Mouse (Mus musculus) liver, embryonic 12.5 days (tissue): ENCODE measurements around the gene Krt25. TPM values are rescaled to one million over a fixed set of nuclear protein-coding genes. Genes with fewer than 3 reads are reported as not detected.

ENCODE experiments used
- ATAC-seq: fragments of 200-750 bp; cut with Nextera tagmentation; 2 replicates; pipeline ENCODE4 v1.8.0; 2017; ENCODE audit warnings: moderate number of reproducible peaks, mild to moderate bottlenecking, moderate library complexity
- H3K27ac ChIP-seq: fragments of 300-500 bp; sonication (generic); 2 replicates; pipeline ENCODE4 v1.5.1; 2016; ENCODE audit warnings: mild to moderate bottlenecking
- H3K27me3 ChIP-seq: fragments of 300-500 bp; sonication (generic); replicated peaks from 2 replicates; pipeline ENCODE4 v1.6.1; 2016; ENCODE audit warnings: mild to moderate bottlenecking, moderate library complexity
- H3K36me3 ChIP-seq: fragments of 300-500 bp; sonication (generic); 2 replicates; pipeline ENCODE4 v1.6.1; 2016; ENCODE audit warnings: mild to moderate bottlenecking, moderate library complexity
- H3K4me1 ChIP-seq: fragments of 300-500 bp; sonication (generic); 2 replicates; pipeline ENCODE4 v1.6.1; 2016
- H3K4me2 ChIP-seq: fragments of 300-500 bp; sonication (generic); 2 replicates; pipeline ENCODE4 v1.6.1; 2016; ENCODE audit warnings: mild to moderate bottlenecking, moderate library complexity
- H3K4me3 ChIP-seq: fragments of 300-500 bp; sonication (generic); 2 replicates; pipeline ENCODE4 v1.5.1; 2016; ENCODE audit warnings: mild to moderate bottlenecking, moderate library complexity
- H3K9ac ChIP-seq: fragments of 300-500 bp; sonication (generic); 2 replicates; pipeline ENCODE4 v1.6.1; 2016; ENCODE audit warnings: mild to moderate bottlenecking, moderate library complexity
- H3K9me3 ChIP-seq: fragments of 300-500 bp; sonication (generic); replicated peaks from 2 replicates; pipeline ENCODE4 v1.6.1; 2016; ENCODE audit warnings: mild to moderate bottlenecking, moderate library complexity
- WGBS: fragments of 180-500 bp; shearing (Covaris S2); methylation state at CpG from one replicate; pipeline ENCODE4 v1.1.7; 2016; ENCODE audit not compliant: insufficient replicate concordance; 5-methylcytosine and 5-hydroxymethylcytosine counted together
- polyA plus RNA-seq: library from polyadenylated mRNA; unstranded; fragments of >200 nt; fragmentation: Nextera tagmentation; extraction: Ambion mirVana; gene quantifications from 2 replicates; pipeline ENCODE4 v1.2.1, GENCODE M21; 2016

Gene Krt25
- polyA plus RNA-seq, 1 experiment from 2014 or later: not detected

GRCm38 (mm10) chr11:99319127-99319526, 3.6 kb downstream of the Krt25 start:
- no peak for ATAC-seq
- Histone ChIP-seq H3K27ac (no peak overlapping the region), H3K4me3 (no peak overlapping the region), H3K36me3 (no peaks in the 10 kb centered on the region), H3K27me3 (0 out of 2 replicates have a peak, but pooled peaks cover 3% of the 10 kb centered on the region), H3K9ac (no peak overlapping the region), H3K4me1 (no peaks in the 10 kb centered on the region), H3K9me3 (no peaks in the 10 kb centered on the region), H3K4me2 (no peak overlapping the region)
- WGBS: 61% methylated on average over 9 of the region's 9 CpGs

- Histone ChIP-seq H3K4me2 (no peak overlapping the region), H3K9me3 (no peaks in the 10 kb centered on the region), H3K27me3 (0 out of 2 replicates have a peak, but pooled peaks cover 3% of the 10 kb centered on the region), H3K4me3 (no peak overlapping the region), H3K27ac (no peak overlapping the region), H3K9ac (no peak overlapping the region), H3K4me1 (no peaks in the 10 kb centered on the region), H3K36me3 (no peaks in the 10 kb centered on the region)
- WGBS: 64% methylated on average over 8 of the region's 8 CpGs
- ATAC-seq: no peak
Observed at GRCm38 (mm10) chr11:99316543-99316942, 6.2 kb downstream of the Krt25 start.

DNA sequence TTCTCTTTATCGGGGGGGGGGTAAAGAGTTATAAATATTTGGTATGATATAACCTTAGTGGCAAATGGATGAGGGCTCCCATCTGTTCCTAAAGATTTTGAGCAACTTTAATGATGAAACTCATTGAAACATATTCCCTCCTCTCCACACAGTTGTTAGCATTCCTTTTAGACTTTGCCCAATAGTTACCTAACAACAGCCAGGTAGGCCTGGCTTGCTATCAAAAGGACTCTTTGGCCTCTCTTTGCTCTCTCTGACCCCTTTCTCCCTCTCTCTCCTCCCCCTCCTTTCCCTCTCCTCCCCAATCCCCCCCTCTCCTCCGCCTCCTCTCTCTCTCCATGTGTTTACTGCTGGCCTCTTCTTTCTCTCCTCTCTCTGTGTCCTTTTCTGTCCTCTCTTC, 8.2 kb downstream of the Krt25 start:
- Histone ChIP-seq H3K9me3 (no peaks in the 10 kb centered on the region), H3K4me2 (no peak overlapping the region), H3K4me3 (no peak overlapping the region), H3K9ac (no peak overlapping the region), H3K4me1 (no peaks in the 10 kb centered on the region), H3K27me3 (0 out of 2 replicates have a peak, but pooled peaks cover 3% of the 10 kb centered on the region), H3K27ac (no peak overlapping the region), H3K36me3 (no peaks in the 10 kb centered on the region)
- no peak for ATAC-seq
- 62% methylated on average over 2 of the region's 2 CpGs for WGBS

DNA sequence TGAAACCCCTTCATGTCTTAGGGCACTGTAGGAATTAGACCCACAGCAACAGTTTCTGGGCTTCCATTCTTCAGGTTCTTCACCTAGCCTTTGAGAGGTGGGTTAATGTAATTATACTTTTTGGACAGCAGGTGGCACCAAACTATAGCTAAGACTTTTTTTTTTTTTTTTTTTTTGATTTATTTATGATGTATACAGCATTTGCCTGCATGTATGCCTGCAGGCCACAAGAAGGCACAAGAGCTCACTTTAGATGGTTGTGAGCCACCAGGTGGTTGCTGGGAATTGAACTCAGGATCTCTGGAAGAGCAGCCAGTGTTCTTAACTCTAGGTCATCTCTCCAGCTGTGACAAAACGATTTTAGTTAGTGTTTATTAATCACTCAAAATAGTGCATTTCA, 11.9 kb downstream of the Krt25 start:
- no peak overlapping the region for H3K4me3 ChIP-seq
- H3K9ac ChIP-seq: no peak overlapping the region
- ATAC-seq: no peak
- H3K4me1 ChIP-seq: no peaks in the 10 kb centered on the region
- no peak overlapping the region for H3K27ac ChIP-seq
- 72% methylated on average over 1 of the region's 1 CpGs for WGBS
- no peaks in the 10 kb centered on the region for H3K9me3 ChIP-seq
- no peaks in the 10 kb centered on the region for H3K36me3 ChIP-seq
- H3K27me3 ChIP-seq: 0 out of 2 replicates have a peak, but pooled peaks cover 3% of the 10 kb centered on the region
- no peak overlapping the region for H3K4me2 ChIP-seq

DNA sequence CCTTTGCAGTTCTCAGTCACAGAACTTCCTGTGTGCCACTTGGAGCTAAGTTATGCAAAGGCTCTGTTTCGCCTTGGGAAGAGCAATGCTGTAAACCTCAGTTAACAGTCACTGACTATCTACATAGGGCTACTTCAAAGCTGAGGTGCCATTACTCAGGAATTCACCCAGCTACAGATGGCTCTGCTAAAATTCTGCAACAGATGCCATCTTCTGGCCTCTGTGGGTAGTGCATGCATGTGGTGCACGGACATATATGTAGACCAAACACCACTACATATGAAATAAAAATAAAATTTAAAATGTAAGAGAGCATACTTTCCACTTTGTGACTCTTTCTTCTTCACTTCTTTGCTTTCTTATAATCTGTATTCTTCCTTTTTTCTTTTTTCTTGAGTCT, 15.2 kb downstream of the Krt25 start:
- H3K4me1 ChIP-seq: no peaks in the 10 kb centered on the region
- no peak overlapping the region for H3K9ac ChIP-seq
- no peaks in the 10 kb centered on the region for H3K9me3 ChIP-seq
- H3K27ac ChIP-seq: no peak overlapping the region
- H3K36me3 ChIP-seq: no peaks in the 10 kb centered on the region
- H3K27me3 ChIP-seq: no peaks in the 10 kb centered on the region
- no peak overlapping the region for H3K4me2 ChIP-seq
- H3K4me3 ChIP-seq: no peak overlapping the region
- no peak for ATAC-seq
- 16% methylated on average over 2 of the region's 2 CpGs for WGBS

GRCm38 (mm10) chr11:99295039-99295438, 27.7 kb downstream of the Krt25 start:
- ATAC-seq: no peak
- Histone ChIP-seq H3K4me1 (no peaks in the 10 kb centered on the region), H3K9ac (no peak overlapping the region), H3K27me3 (no peaks in the 10 kb centered on the region), H3K4me3 (no peak overlapping the region), H3K4me2 (no peak overlapping the region), H3K27ac (no peak overlapping the region), H3K9me3 (no peaks in the 10 kb centered on the region), H3K36me3 (no peaks in the 10 kb centered on the region)
- WGBS: 45% methylated on average over 5 of the region's 5 CpGs

GRCm38 (mm10) chr11:99292846-99293245, 29.9 kb downstream of the Krt25 start:
- Histone ChIP-seq H3K4me1 (no peaks in the 10 kb centered on the region), H3K4me3 (no peak overlapping the region), H3K36me3 (no peaks in the 10 kb centered on the region), H3K4me2 (no peak overlapping the region), H3K27ac (no peak overlapping the region), H3K9me3 (no peaks in the 10 kb centered on the region), H3K27me3 (no peaks in the 10 kb centered on the region), H3K9ac (no peak overlapping the region)
- WGBS: 52% methylated on average over 5 of the region's 5 CpGs
- no peak for ATAC-seq

DNA sequence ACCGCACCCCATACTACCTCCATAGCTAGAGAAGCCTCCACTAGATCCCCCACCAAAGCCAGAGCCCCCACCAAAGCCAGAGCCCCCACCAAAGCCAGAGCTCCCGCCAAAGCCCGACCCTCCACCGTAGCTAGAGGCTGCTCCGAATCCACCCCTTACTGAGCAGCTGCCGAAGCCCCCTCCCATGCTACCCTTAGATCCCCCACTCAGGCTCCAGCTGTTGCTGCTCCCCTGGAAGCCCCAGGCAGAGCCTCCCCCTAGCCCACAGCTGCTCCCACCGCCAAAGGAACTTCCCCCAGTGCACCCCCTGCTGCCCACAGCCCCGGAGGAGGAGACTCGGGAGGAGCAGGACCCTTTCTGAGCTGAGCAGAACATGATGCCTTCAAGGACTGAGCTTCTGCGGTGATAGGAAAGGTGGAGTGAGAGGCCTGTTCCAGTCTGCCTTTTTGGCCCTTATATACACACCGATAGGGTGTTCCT, 37.9 kb downstream of the Krt25 start, which contains the start of gene Krt24:
Gene Krt24 (minus strand): TSS at position 430 of the 480 bp plus-strand sequence.
- H3K27ac ChIP-seq: no peak within 1 kb of the TSS
- H3K27me3 ChIP-seq: no peaks in the 10 kb centered on the region
- H3K4me1 ChIP-seq: no peaks in the 10 kb centered on the region
- no peak within 1 kb of the TSS for H3K4me3 ChIP-seq
- WGBS: 51% methylated on average over 11 of the region's 11 CpGs
- H3K4me2 ChIP-seq: no peak within 1 kb of the TSS
- ATAC-seq: no peak
- no peaks in the 10 kb centered on the region for H3K9me3 ChIP-seq
- H3K9ac ChIP-seq: no peak within 1 kb of the TSS
- H3K36me3 ChIP-seq: no peaks in the 10 kb centered on the region

GRCm38 (mm10) chr11:99284011-99284410, 38.7 kb downstream of the Krt25 start:
- 65% methylated on average over 5 of the region's 5 CpGs for WGBS
- Histone ChIP-seq H3K9me3 (no peaks in the 10 kb centered on the region), H3K4me2 (no peak overlapping the region), H3K27ac (no peak overlapping the region), H3K27me3 (no peaks in the 10 kb centered on the region), H3K36me3 (no peaks in the 10 kb centered on the region), H3K4me3 (no peak overlapping the region), H3K9ac (no peak overlapping the region), H3K4me1 (no peaks in the 10 kb centered on the region)
- ATAC-seq: no peak

- no peak for ATAC-seq
- no peak overlapping the region for H3K4me3 ChIP-seq
- H3K9ac ChIP-seq: no peak overlapping the region
- H3K4me1 ChIP-seq: no peaks in the 10 kb centered on the region
- H3K27ac ChIP-seq: no peak overlapping the region
- WGBS: 39% methylated on average over 4 of the region's 4 CpGs
- no peaks in the 10 kb centered on the region for H3K9me3 ChIP-seq
- no peaks in the 10 kb centered on the region for H3K27me3 ChIP-seq
- H3K36me3 ChIP-seq: no peaks in the 10 kb centered on the region
- H3K4me2 ChIP-seq: no peak overlapping the region
Observed at GRCm38 (mm10) chr11:99283334-99283733, 39.4 kb downstream of the Krt25 start.

- Histone ChIP-seq H3K9ac (no peak overlapping the region), H3K27ac (no peak overlapping the region), H3K4me2 (no peak overlapping the region), H3K4me1 (no peaks in the 10 kb centered on the region), H3K36me3 (no peaks in the 10 kb centered on the region), H3K4me3 (no peak overlapping the region), H3K9me3 (no peaks in the 10 kb centered on the region), H3K27me3 (no peaks in the 10 kb centered on the region)
- ATAC-seq: no peak
- 59% methylated on average over 9 of the region's 9 CpGs for WGBS
Observed at GRCm38 (mm10) chr11:99281116-99281515, 41.6 kb downstream of the Krt25 start.

DNA sequence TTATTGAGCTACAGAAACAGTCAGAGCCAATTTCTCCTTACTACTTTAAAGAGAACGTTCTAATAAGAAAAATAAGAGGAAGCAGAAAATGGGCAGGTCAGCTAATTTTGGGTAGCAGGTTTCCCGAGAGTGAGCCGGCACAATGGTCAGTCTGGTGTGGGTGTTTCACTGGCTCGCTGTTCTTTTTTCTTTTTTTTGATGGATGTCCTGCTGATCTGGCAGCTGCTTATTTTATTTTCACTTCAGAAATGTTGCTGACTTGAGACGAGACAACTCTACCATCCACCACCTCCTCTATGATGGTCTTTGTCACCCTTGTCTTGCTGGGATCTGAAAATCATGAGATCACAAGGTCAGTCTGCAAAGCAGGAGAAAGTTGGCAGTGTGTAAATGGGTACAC, 42.8 kb downstream of the Krt25 start:
- 57% methylated on average over 5 of the region's 5 CpGs for WGBS
- H3K4me1 ChIP-seq: 0 out of 2 replicates have a peak, but pooled peaks cover 1% of the 10 kb centered on the region
- H3K4me3 ChIP-seq: no peak overlapping the region
- no peak overlapping the region for H3K27ac ChIP-seq
- no peaks in the 10 kb centered on the region for H3K9me3 ChIP-seq
- H3K9ac ChIP-seq: no peak overlapping the region
- H3K36me3 ChIP-seq: no peaks in the 10 kb centered on the region
- ATAC-seq: no peak
- H3K4me2 ChIP-seq: no peak overlapping the region
- no peaks in the 10 kb centered on the region for H3K27me3 ChIP-seq

DNA sequence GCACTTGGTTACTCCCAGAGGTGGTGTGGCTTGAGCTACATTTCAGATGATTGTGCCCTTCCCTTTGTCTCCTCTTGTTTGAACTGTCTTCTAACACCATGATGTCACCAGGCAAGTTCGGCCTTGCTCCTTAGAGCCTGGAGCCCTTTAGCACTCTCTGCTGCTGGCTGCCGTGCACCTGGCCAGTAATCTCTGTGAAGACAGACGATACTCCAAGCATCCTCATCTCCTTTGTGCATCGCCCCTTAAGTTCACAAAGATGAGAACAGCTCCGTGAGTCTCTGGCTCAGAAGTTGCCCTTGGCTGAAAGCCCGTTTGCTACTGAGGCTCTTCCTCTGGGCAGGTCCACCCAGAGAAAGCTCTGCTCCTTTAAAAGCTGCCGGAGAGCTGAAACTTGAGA, 46.0 kb downstream of the Krt25 start:
- ATAC-seq: no peak
- no peak overlapping the region for H3K4me2 ChIP-seq
- 55% methylated on average over 7 of the region's 7 CpGs for WGBS
- H3K9me3 ChIP-seq: no peaks in the 10 kb centered on the region
- no peaks in the 10 kb centered on the region for H3K36me3 ChIP-seq
- H3K27ac ChIP-seq: no peak overlapping the region
- no peak overlapping the region for H3K9ac ChIP-seq
- H3K4me1 ChIP-seq: 0 out of 2 replicates have a peak, but pooled peaks cover 3% of the 10 kb centered on the region
- no peak overlapping the region for H3K4me3 ChIP-seq
- H3K27me3 ChIP-seq: no peaks in the 10 kb centered on the region
